In genomic region chr17:86125908-86126307, GRCm38 (mm10) we compare ENCODE assay signal across 18 mouse cellular contexts. TPM values are rescaled to one million over a fixed set of nuclear protein-coding genes. Genes with fewer than 3 reads are reported as not detected.
DNase-seq lines count a peak whose midpoint lies in the region; ATAC-seq and TF ChIP-seq lines count a peak whose summit lies in the region.
"Had no signal": no experiment of that assay in that cellular context is flagged by ENCODE, and none has a peak within 500 bp of the region (broad histone marks: within the 10 kb centered on the region; RNA-seq: fewer than 3 reads in every experiment).

No protein-coding gene starts in this region.

- no peak for DNase-seq in forebrain, postnatal 0 days
- DNase-seq in left cerebral cortex, adult 2 months (ENCODE audit: extremely low spot score in 1 of 2, low spot score in 2 of 2), result no peak
- no peak for DNase-seq in left cerebral cortex, adult 18-20 months (ENCODE audit: low spot score in 2 of 2)
- no peak for DNase-seq in heart, postnatal 14 days
- no peak for DNase-seq in spleen, postnatal 4 days (ENCODE audit: low spot score in 2 of 2)
- DNase-seq: adrenal gland, postnatal 10 days; cerebellum, adult 11-12 months; gastrocnemius, postnatal 36 days; liver, embryonic 13.5 days; right cerebral cortex, postnatal 14 days; thymus, postnatal 36 days had no signal

- no peak overlapping the region for H3K4me2 ChIP-seq in forebrain, postnatal 0 days (ENCODE audit: low read depth)
- H3K4me2 ChIP-seq in forebrain, embryonic 16.5 days (ENCODE audit: low read length), result no peak overlapping the region
- H3K4me2 ChIP-seq: forebrain, embryonic 13.5 days; intestine, embryonic 15.5 days; liver, embryonic 13.5 days; stomach, embryonic 15.5 days had no signal

- ATAC-seq in forebrain, postnatal 0 days, result no peak
- no peak for ATAC-seq in forebrain, embryonic 16.5 days
- peak; percentile 38; the same call in 1 of the 2 replicates for ATAC-seq in megakaryocyte-erythroid progenitor cell, adult 5-6 weeks (replicated peaks; ENCODE audit: low FRiP score, low TSS enrichment, poor library complexity, severe bottlenecking)
- ATAC-seq: forebrain, embryonic 13.5 days; intestine, embryonic 15.5 days had no signal

- peak; percentile 44 for TF ChIP-seq CTCF in forebrain, postnatal 0 days (IDR thresholded peaks at IDR 0.05; ENCODE audit: low read depth)
- TF ChIP-seq CTCF in left cerebral cortex, adult 2 months (IDR thresholded peaks at IDR 0.05), result peak; percentile 30
- no peak for TF ChIP-seq CTCF in bone marrow macrophage, adult 2 months (IDR thresholded peaks at IDR 0.05; ENCODE audit: low read depth, low read length)

- no peak overlapping the region for H3K4me3 ChIP-seq in forebrain, postnatal 0 days (ENCODE audit: low read depth, low read length)
- no peak overlapping the region for H3K4me3 ChIP-seq in forebrain, embryonic 16.5 days (replicated peaks; ENCODE audit: low read length)
- no peak overlapping the region for H3K4me3 ChIP-seq in left cerebral cortex, adult 2 months
- no peak overlapping the region for H3K4me3 ChIP-seq in bone marrow macrophage, adult 2 months (ENCODE audit: insufficient read depth, low read length)
- H3K4me3 ChIP-seq: forebrain, embryonic 13.5 days; intestine, embryonic 15.5 days; liver, embryonic 13.5 days; stomach, embryonic 15.5 days had no signal

- H3K9ac ChIP-seq in forebrain, postnatal 0 days, result no peak overlapping the region
- H3K9ac ChIP-seq in forebrain, embryonic 16.5 days (replicated peaks; ENCODE audit: low read depth, low read length), result no peak overlapping the region
- H3K9ac ChIP-seq: forebrain, embryonic 13.5 days; intestine, embryonic 15.5 days; liver, embryonic 13.5 days; stomach, embryonic 15.5 days had no signal

- TF ChIP-seq POLR2A in bone marrow macrophage, adult 2 months (IDR thresholded peaks at IDR 0.05; ENCODE audit: borderline replicate concordance, low read depth, low read length), result no peak

- intact Hi-C loops in left cerebral cortex, adult 2 months (cut with DNase I), result no loop called here
- intact Hi-C loops in heart, postnatal 14 days (cut with DNase I), result no loop called here

- H3K27ac ChIP-seq in forebrain, postnatal 0 days (ENCODE audit: low read depth, low read length), result no peak overlapping the region
- no peak overlapping the region for H3K27ac ChIP-seq in forebrain, embryonic 16.5 days (ENCODE audit: low read length)
- no peak overlapping the region for H3K27ac ChIP-seq in left cerebral cortex, adult 2 months
- peak overlapping the region; percentile 25; the same call in 1 of the 2 replicates for H3K27ac ChIP-seq in bone marrow macrophage, adult 2 months (ENCODE audit: insufficient read depth, low read depth, low read length)
- H3K27ac ChIP-seq: forebrain, embryonic 13.5 days; intestine, embryonic 15.5 days; liver, embryonic 13.5 days; macrophage; stomach, embryonic 15.5 days had no signal

- no peaks in the 10 kb centered on the region for H3K4me1 ChIP-seq in forebrain, postnatal 0 days (ENCODE audit: insufficient read depth)
- H3K4me1 ChIP-seq in forebrain, embryonic 16.5 days (replicated peaks; ENCODE audit: control insufficient read depth, insufficient read depth, low read length), result no peaks in the 10 kb centered on the region
- H3K4me1 ChIP-seq in bone marrow macrophage, adult 2 months (ENCODE audit: control insufficient read depth, insufficient read depth, low read length), result peaks cover 14% of the 10 kb centered on the region
- H3K4me1 ChIP-seq: forebrain, embryonic 13.5 days; intestine, embryonic 15.5 days; liver, embryonic 13.5 days; stomach, embryonic 15.5 days had no signal

- H3K27me3 ChIP-seq in forebrain, postnatal 0 days (ENCODE audit: insufficient read depth, low read length), result no peaks in the 10 kb centered on the region
- no peaks in the 10 kb centered on the region for H3K27me3 ChIP-seq in forebrain, embryonic 16.5 days (replicated peaks; ENCODE audit: control insufficient read depth, insufficient read depth, low read length)
- H3K27me3 ChIP-seq: forebrain, embryonic 13.5 days; intestine, embryonic 15.5 days; liver, embryonic 13.5 days; stomach, embryonic 15.5 days had no signal

- H3K9me3 ChIP-seq in forebrain, postnatal 0 days (ENCODE audit: low read length), result no peaks in the 10 kb centered on the region
- H3K9me3 ChIP-seq in forebrain, embryonic 16.5 days (ENCODE audit: control insufficient read depth, low read length), result no peaks in the 10 kb centered on the region
- H3K9me3 ChIP-seq: forebrain, embryonic 13.5 days; intestine, embryonic 15.5 days; liver, embryonic 13.5 days; stomach, embryonic 15.5 days had no signal

- WGBS in forebrain, postnatal 0 days, result 80% methylated on average over 5 of the region's 5 CpGs
- WGBS in forebrain, embryonic 16.5 days, result 92% methylated on average over 5 of the region's 5 CpGs

- H3K36me3 ChIP-seq in forebrain, postnatal 0 days (ENCODE audit: insufficient read depth), result peaks cover 45% of the 10 kb centered on the region
- H3K36me3 ChIP-seq in forebrain, embryonic 16.5 days (ENCODE audit: control insufficient read depth, insufficient read depth), result peaks cover 14% of the 10 kb centered on the region

RNA-seq across cellular contexts. Expression of gene Srbd1, which starts 19.1 kb away (rescaled TPM):
- 20.8 and 20.9 TPM in 2 replicates for total RNA-seq in forebrain, postnatal 0 days (2014; rRNA removed)
- polyA plus RNA-seq in forebrain, postnatal 0 days (2015; fragmentation: Nextera tagmentation; extraction: Ambion mirVana), result 5.3 and 9.4 TPM in 2 replicates
- 17.9 and 21.7 TPM in 2 replicates for polyA plus RNA-seq in forebrain, embryonic 16.5 days (2015; fragmentation: Nextera tagmentation; extraction: Ambion mirVana)
- 10 to 100 TPM; 12.7 to 16.5 TPM for total RNA-seq in left cerebral cortex, adult 2 months (2021)
- total RNA-seq in left cerebral cortex, adult 18-20 months (2021), result 10 to 100 TPM; 14.7 to 15.9 TPM
- 8.9 and 12.0 TPM in 2 replicates for polyA plus RNA-seq in bone marrow macrophage, adult 2 months (2012; ENCODE audit: insufficient read depth, insufficient read length, missing spikeins)
- total RNA-seq in megakaryocyte-erythroid progenitor cell, adult 5-6 weeks (2014; fragmentation: Nextera tagmentation), result 34.2 and 38.8 TPM in 2 replicates
- total RNA-seq in megakaryocyte-erythroid progenitor cell, adult 5-6 weeks (2017), result 33.0 and 35.5 TPM in 2 replicates
- 10 to 100 TPM; 12.0 to 13.0 TPM for total RNA-seq in heart, postnatal 14 days (2021)

RNA-seq across cellular contexts. Expression of gene Prkce, which starts 41.7 kb away (rescaled TPM):
- 90.0 and 94.3 TPM in 2 replicates for total RNA-seq in forebrain, postnatal 0 days (2014; rRNA removed)
- polyA plus RNA-seq in forebrain, postnatal 0 days (2015; fragmentation: Nextera tagmentation; extraction: Ambion mirVana), result 59.8 and 91.3 TPM in 2 replicates
- polyA plus RNA-seq in forebrain, embryonic 16.5 days (2015; fragmentation: Nextera tagmentation; extraction: Ambion mirVana), result 39.9 and 42.9 TPM in 2 replicates
- 100 to 1,000 TPM; 277 to 284 TPM for total RNA-seq in left cerebral cortex, adult 2 months (2021)
- 100 to 1,000 TPM; 270 to 276 TPM for total RNA-seq in left cerebral cortex, adult 18-20 months (2021)
- 1.8 and 2.7 TPM in 2 replicates for polyA plus RNA-seq in bone marrow macrophage, adult 2 months (2012; ENCODE audit: insufficient read depth, insufficient read length, missing spikeins)
- total RNA-seq in megakaryocyte-erythroid progenitor cell, adult 5-6 weeks (2014; fragmentation: Nextera tagmentation), result 3.8 and 5.3 TPM in 2 replicates
- 1.7 and 5.7 TPM in 2 replicates for total RNA-seq in megakaryocyte-erythroid progenitor cell, adult 5-6 weeks (2017)
- 10 to 100 TPM; 28.7 to 29.1 TPM for total RNA-seq in heart, postnatal 14 days (2021)

Comparison
In these comparisons a context has a peak if more than half of its experiments do, and no peak if none do; other contexts are left out.
1. RNA of gene Prkce, which starts 41.7 kb away (total RNA-seq): 277 to 284 TPM in left cerebral cortex, adult 2 months, 270 to 276 TPM in left cerebral cortex, adult 18-20 months, 90.0 to 94.3 TPM in forebrain, postnatal 0 days and 28.7 to 29.1 TPM in heart, postnatal 14 days; 1.7 to 5.7 TPM in megakaryocyte-erythroid progenitor cell, adult 5-6 weeks; every median in the first group is over 4 times any median in the second.